Mouse (Mus musculus): ENCODE results near the gene Prickle1. TPM values are rescaled to one million over a fixed set of nuclear protein-coding genes. Genes with fewer than 3 reads are reported as not detected.

Prickle1 gene
- polyA plus RNA-seq, 1 experiment from 2014 or later, result 20.7 TPM

DNA sequence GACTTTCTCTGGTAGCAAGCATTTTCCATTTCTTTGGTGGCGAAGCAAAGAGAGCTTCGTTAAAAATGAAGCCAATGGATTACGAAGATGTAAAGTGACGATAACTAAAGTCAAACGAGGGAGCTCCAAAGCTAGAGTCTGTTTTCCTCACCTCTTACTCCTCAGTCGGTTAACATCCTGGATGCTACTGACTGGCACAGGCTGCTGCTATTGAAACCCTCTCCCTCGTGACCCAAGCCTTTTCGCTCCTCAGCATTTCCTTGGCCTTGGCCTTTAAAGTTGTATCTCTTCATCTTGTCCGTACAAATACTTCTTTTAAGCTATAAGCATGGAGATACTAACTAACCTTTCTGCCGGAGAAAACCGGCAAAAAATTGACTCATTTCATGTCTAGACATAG, 1.3 kb upstream of the Prickle1 start:
- no peak overlapping the region for H3K4me2 ChIP-seq (ENCODE audit: low read length)
- H3K4me3 ChIP-seq (replicated peaks; ENCODE audit: low read length), result no peak overlapping the region
- H3K27me3 ChIP-seq (replicated peaks; ENCODE audit: control insufficient read depth, insufficient read depth, low read length), result peaks cover 2% of the 10 kb centered on the region; the same call in 1 of the 2 replicates
- 66% methylated on average over 11 of the region's 11 CpGs for WGBS
- H3K27ac ChIP-seq (ENCODE audit: low read length), result no peak overlapping the region
- H3K9ac ChIP-seq (replicated peaks; ENCODE audit: low read depth, low read length), result no peak overlapping the region
- peaks cover 10% of the 10 kb centered on the region for H3K4me1 ChIP-seq (replicated peaks; ENCODE audit: control insufficient read depth, insufficient read depth, low read length)
- no peak for ATAC-seq
- no peaks in the 10 kb centered on the region for H3K36me3 ChIP-seq (ENCODE audit: control insufficient read depth, insufficient read depth)
- no peaks in the 10 kb centered on the region for H3K9me3 ChIP-seq (ENCODE audit: control insufficient read depth, low read length)

DNA sequence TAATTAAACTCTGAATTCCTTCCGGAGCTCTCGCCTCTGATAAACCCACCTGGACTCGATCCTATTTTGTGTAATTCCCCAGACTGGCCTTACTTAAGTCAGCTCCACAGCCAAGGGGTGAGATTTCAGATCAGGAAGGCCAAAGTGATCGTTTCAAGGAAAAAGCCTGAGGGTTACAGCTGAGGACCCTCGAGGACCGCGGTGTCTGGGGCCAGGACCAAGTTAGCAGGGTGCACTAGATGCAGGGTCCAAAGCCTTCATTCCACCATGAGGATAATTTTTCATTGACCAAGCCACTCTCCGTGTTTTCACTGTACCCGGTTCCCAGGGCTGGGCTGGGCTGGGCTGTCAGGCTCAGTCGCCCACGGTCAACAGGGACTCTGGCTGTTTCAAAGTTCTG, 594 bp upstream of the Prickle1 start:
- Histone ChIP-seq H3K9ac (replicated peaks; ENCODE audit: low read depth, low read length) (peak overlapping the region; percentile 84), H3K27ac (ENCODE audit: low read length) (no peak overlapping the region), H3K9me3 (ENCODE audit: control insufficient read depth, low read length) (no peaks in the 10 kb centered on the region), H3K4me2 (ENCODE audit: low read length) (peak overlapping the region; percentile 98), H3K27me3 (replicated peaks; ENCODE audit: control insufficient read depth, insufficient read depth, low read length) (peaks cover 2% of the 10 kb centered on the region; the same call in 1 of the 2 replicates), H3K4me1 (replicated peaks; ENCODE audit: control insufficient read depth, insufficient read depth, low read length) (peaks cover 17% of the 10 kb centered on the region), H3K36me3 (ENCODE audit: control insufficient read depth, insufficient read depth) (no peaks in the 10 kb centered on the region), H3K4me3 (replicated peaks; ENCODE audit: low read length) (peak overlapping the region; percentile 84)
- WGBS, result under 1% methylated on average over 11 of the region's 11 CpGs
- ATAC-seq, result peak; percentile 50

DNA sequence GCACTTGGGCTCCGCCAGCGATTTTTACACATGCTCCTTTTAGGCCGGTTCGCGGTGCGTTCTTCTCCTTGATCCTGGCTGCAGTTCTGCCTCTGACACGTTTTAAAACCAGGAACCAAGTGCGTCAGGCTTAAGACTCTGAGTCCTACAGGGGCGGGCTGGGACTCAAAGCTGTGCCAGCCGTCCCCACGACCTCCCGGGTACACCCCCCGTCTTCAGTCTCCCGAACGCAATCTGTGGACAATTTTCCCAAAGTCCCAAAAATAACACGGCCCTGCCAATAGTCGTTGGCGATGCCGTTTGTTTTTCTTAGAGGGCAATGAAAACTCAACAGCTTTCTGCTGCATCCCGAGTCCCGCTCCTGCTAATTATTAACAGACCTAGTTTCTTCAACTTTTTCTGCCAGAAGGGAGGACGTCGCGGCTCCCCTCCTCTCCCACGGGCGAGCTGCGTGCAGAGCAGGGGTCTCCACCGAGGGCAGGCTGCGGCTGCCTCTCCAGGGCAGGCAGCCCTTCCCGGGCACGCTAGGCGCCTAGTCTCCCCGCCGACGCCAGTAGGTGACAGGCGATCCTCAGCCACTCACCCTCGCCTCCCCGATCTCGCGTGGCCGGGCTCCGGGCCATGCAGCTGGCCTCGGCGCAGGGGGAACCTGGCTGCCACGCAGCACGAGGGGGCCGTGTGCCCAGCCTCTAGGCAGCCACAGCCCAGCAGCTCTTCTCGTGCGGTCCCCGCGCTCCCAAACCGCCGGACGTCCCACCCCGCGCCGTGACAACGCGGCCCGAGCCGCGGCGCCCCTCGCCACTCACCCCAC, 598 bp downstream of the Prickle1 start:
- H3K4me3 ChIP-seq (replicated peaks; ENCODE audit: low read length), result peak overlapping the region; percentile 84
- H3K9me3 ChIP-seq (ENCODE audit: control insufficient read depth, low read length), result no peaks in the 10 kb centered on the region
- H3K27me3 ChIP-seq (replicated peaks; ENCODE audit: control insufficient read depth, insufficient read depth, low read length), result peaks cover 2% of the 10 kb centered on the region; the same call in 1 of the 2 replicates
- peaks cover 21% of the 10 kb centered on the region for H3K4me1 ChIP-seq (replicated peaks; ENCODE audit: control insufficient read depth, insufficient read depth, low read length)
- H3K36me3 ChIP-seq (ENCODE audit: control insufficient read depth, insufficient read depth), result no peaks in the 10 kb centered on the region
- peak overlapping the region; percentile 84 for H3K9ac ChIP-seq (replicated peaks; ENCODE audit: low read depth, low read length)
- peak; percentile 61 for ATAC-seq
- peak overlapping the region; percentile 98 for H3K4me2 ChIP-seq (ENCODE audit: low read length)
- under 1% methylated on average over 60 of the region's 64 CpGs for WGBS
- peak overlapping the region; percentile 71 for H3K27ac ChIP-seq (ENCODE audit: low read length)

DNA sequence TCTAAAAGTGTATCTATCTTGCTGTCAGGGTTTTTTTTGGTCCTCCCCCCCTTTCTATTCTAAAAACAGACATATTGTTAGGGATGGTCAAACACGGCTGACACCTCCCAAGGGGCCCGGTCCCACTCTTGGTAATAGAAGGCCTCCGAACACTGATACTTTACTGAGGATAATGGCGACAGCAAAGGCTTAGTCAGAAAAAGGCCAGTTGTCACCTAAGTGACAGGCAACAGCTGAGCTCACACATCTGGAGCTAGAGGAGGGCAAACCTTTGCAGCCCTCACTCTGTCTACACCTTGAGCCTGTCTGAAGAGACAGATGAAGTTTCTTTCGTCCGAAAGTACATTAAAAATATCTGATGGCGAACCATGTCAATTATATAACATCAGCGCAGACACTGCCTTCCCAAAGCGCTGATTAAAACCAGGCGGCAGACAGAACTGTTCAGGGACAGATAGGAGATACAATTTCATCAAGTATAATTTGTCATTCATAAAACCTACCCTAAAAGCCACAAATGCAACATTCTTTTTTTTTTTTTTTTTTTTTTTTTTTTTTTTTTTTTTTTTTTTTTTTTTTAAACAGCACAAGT, 1.3 kb downstream of the Prickle1 start:
- Histone ChIP-seq H3K27ac (ENCODE audit: low read length) (no peak overlapping the region), H3K4me1 (replicated peaks; ENCODE audit: control insufficient read depth, insufficient read depth, low read length) (peaks cover 21% of the 10 kb centered on the region), H3K4me3 (replicated peaks; ENCODE audit: low read length) (peak overlapping the region; percentile 84), H3K9me3 (ENCODE audit: control insufficient read depth, low read length) (no peaks in the 10 kb centered on the region), H3K36me3 (ENCODE audit: control insufficient read depth, insufficient read depth) (no peaks in the 10 kb centered on the region), H3K4me2 (ENCODE audit: low read length) (peak overlapping the region; percentile 98), H3K27me3 (replicated peaks; ENCODE audit: control insufficient read depth, insufficient read depth, low read length) (peaks cover 2% of the 10 kb centered on the region; the same call in 1 of the 2 replicates), H3K9ac (replicated peaks; ENCODE audit: low read depth, low read length) (peak overlapping the region; percentile 15; the same call in 1 of the 2 replicates)
- WGBS, result 35% methylated on average over 10 of the region's 10 CpGs
- ATAC-seq, result no peak

DNA sequence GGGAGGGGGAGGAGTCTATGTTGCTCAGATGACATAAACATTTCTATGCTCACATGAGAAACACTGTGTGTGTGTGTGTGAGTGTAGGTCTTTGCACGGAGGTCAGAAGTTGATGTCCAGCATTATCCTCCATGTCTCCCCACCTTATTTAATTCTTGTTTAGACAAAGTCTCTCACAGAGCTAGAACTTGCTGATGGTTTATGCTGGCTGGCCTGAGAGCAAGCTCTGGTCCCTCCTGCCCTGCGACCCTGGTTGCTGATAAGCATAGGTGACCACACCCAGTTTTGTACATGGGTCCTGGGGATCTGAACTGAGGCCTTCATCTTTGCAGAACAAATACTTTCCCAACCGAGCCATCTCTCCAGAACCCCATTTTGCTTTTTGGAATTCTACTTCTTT, 3.1 kb downstream of the Prickle1 start:
- Histone ChIP-seq H3K4me3 (replicated peaks; ENCODE audit: low read length) (no peak overlapping the region), H3K9ac (replicated peaks; ENCODE audit: low read depth, low read length) (no peak overlapping the region), H3K4me1 (replicated peaks; ENCODE audit: control insufficient read depth, insufficient read depth, low read length) (peaks cover 21% of the 10 kb centered on the region), H3K9me3 (ENCODE audit: control insufficient read depth, low read length) (no peaks in the 10 kb centered on the region), H3K36me3 (ENCODE audit: control insufficient read depth, insufficient read depth) (no peaks in the 10 kb centered on the region), H3K27me3 (replicated peaks; ENCODE audit: control insufficient read depth, insufficient read depth, low read length) (no peaks in the 10 kb centered on the region), H3K27ac (ENCODE audit: low read length) (no peak overlapping the region), H3K4me2 (ENCODE audit: low read length) (peak overlapping the region; percentile 59; the same call in 1 of the 2 replicates)
- whole genome bisulfite sequencing, result 77% methylated on average over 3 of the region's 3 CpGs
- no peak for ATAC-seq

DNA sequence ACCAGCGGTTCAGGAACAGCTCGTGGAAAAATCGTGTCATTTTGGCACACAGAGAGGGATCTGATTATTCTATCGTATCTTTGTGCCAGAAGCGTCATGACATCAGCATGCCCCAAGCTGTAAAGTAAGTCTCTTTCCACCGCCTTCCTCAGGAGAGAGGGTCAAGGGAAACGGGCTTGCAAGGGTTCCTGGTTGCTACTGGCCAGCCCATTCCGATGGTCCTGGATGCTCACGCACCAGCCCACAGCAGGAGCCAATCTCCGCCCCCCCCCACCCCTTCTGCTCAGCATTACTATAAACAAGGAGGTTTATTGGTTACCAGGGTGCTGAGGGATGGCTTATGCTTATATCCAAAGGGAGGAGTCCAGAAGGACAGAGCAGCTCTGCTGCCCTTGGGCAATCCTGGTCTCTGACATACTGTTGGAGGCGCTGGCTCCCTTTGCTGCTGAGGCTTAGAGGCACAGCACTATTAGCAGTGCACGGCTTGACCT, 3.8 kb downstream of the Prickle1 start:
- ATAC-seq, result no peak
- H3K27me3 ChIP-seq (replicated peaks; ENCODE audit: control insufficient read depth, insufficient read depth, low read length), result no peaks in the 10 kb centered on the region
- H3K27ac ChIP-seq (ENCODE audit: low read length), result no peak overlapping the region
- peak overlapping the region; percentile 36 for H3K4me3 ChIP-seq (replicated peaks; ENCODE audit: low read length)
- no peaks in the 10 kb centered on the region for H3K36me3 ChIP-seq (ENCODE audit: control insufficient read depth, insufficient read depth)
- H3K4me1 ChIP-seq (replicated peaks; ENCODE audit: control insufficient read depth, insufficient read depth, low read length), result peaks cover 21% of the 10 kb centered on the region
- no peaks in the 10 kb centered on the region for H3K9me3 ChIP-seq (ENCODE audit: control insufficient read depth, low read length)
- peak overlapping the region; percentile 59 for H3K4me2 ChIP-seq (ENCODE audit: low read length)
- peak overlapping the region; percentile 39; the same call in 1 of the 2 replicates for H3K9ac ChIP-seq (replicated peaks; ENCODE audit: low read depth, low read length)
- WGBS, result 3% methylated on average over 12 of the region's 12 CpGs

DNA sequence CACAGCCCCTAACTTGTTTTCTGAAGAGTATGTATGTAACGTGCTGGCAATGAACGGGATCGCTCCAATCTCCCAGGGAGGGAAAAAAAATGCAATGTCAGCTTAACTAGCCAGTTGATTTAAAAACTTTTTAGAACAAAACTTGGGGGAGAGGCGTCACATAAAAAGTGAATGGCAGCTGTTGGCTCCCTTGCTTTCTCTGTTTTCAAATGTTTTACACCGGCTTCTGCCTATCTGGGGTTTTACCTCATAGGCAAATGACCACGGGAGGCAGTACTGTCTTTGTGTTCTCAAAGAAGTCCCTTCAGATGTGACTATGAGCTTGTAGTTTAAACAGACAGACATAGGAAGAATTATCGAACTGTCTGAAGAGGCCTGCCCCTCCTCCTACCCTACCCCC, 4.3 kb downstream of the Prickle1 start:
- peak overlapping the region; percentile 39; the same call in 1 of the 2 replicates for H3K9ac ChIP-seq (replicated peaks; ENCODE audit: low read depth, low read length)
- H3K4me3 ChIP-seq (replicated peaks; ENCODE audit: low read length), result peak overlapping the region; percentile 36
- no peaks in the 10 kb centered on the region for H3K36me3 ChIP-seq (ENCODE audit: control insufficient read depth, insufficient read depth)
- no peak overlapping the region for H3K27ac ChIP-seq (ENCODE audit: low read length)
- peak overlapping the region; percentile 59 for H3K4me2 ChIP-seq (ENCODE audit: low read length)
- H3K27me3 ChIP-seq (replicated peaks; ENCODE audit: control insufficient read depth, insufficient read depth, low read length), result no peaks in the 10 kb centered on the region
- H3K9me3 ChIP-seq (ENCODE audit: control insufficient read depth, low read length), result no peaks in the 10 kb centered on the region
- no peak for ATAC-seq
- 20% methylated on average over 7 of the region's 7 CpGs for WGBS
- peaks cover 17% of the 10 kb centered on the region for H3K4me1 ChIP-seq (replicated peaks; ENCODE audit: control insufficient read depth, insufficient read depth, low read length)

DNA sequence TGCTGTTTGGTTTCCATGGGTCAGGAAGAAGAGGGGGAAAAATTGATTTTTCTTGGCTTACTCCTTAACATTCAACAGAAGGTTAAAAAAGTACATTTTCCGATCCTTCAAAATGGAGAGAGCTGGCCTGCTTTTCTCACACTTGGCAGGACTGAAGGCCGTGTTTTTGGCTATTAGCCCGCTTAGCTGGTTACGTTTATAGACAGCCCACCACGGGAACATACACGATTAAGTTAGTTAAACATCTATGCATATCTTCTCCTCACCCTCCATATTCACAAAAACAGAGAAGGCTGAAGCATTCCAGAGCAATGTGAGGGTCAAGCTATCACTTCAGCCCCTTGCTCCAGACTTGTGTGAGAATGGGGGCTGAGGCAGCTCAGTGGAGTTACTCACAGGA, 7.3 kb downstream of the Prickle1 start:
- peaks cover 14% of the 10 kb centered on the region for H3K4me1 ChIP-seq (replicated peaks; ENCODE audit: control insufficient read depth, insufficient read depth, low read length)
- ATAC-seq, result no peak
- H3K4me2 ChIP-seq (ENCODE audit: low read length), result no peak overlapping the region
- no peaks in the 10 kb centered on the region for H3K36me3 ChIP-seq (ENCODE audit: control insufficient read depth, insufficient read depth)
- no peak overlapping the region for H3K9ac ChIP-seq (replicated peaks; ENCODE audit: low read depth, low read length)
- no peak overlapping the region for H3K4me3 ChIP-seq (replicated peaks; ENCODE audit: low read length)
- no peak overlapping the region for H3K27ac ChIP-seq (ENCODE audit: low read length)
- no peaks in the 10 kb centered on the region for H3K9me3 ChIP-seq (ENCODE audit: control insufficient read depth, low read length)
- H3K27me3 ChIP-seq (replicated peaks; ENCODE audit: control insufficient read depth, insufficient read depth, low read length), result no peaks in the 10 kb centered on the region
- WGBS, result 75% methylated on average over 6 of the region's 6 CpGs

DNA sequence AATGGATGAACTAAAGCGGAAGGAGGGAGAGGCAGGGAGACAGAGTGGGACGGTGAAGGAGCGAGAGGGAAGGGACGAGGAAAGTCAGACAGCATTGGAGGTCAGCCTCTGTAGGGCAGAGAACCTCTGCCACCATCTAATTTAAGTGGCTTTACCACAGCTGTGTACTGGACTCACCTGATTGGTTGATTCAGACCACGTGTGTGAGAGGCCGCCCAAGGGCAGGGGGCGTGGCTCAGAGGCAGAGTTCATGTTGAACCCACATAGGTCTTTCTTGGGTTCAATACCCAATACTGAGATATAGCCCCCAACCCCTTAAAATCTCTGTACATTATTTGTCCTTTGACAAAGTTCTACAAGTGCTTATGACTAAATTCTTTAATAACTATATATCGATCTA, 8.0 kb downstream of the Prickle1 start:
- peaks cover 14% of the 10 kb centered on the region for H3K4me1 ChIP-seq (replicated peaks; ENCODE audit: control insufficient read depth, insufficient read depth, low read length)
- no peak overlapping the region for H3K27ac ChIP-seq (ENCODE audit: low read length)
- H3K4me2 ChIP-seq (ENCODE audit: low read length), result no peak overlapping the region
- no peaks in the 10 kb centered on the region for H3K36me3 ChIP-seq (ENCODE audit: control insufficient read depth, insufficient read depth)
- H3K27me3 ChIP-seq (replicated peaks; ENCODE audit: control insufficient read depth, insufficient read depth, low read length), result no peaks in the 10 kb centered on the region
- H3K9ac ChIP-seq (replicated peaks; ENCODE audit: low read depth, low read length), result no peak overlapping the region
- 79% methylated on average over 8 of the region's 8 CpGs for WGBS
- H3K9me3 ChIP-seq (ENCODE audit: control insufficient read depth, low read length), result no peaks in the 10 kb centered on the region
- no peak for ATAC-seq
- no peak overlapping the region for H3K4me3 ChIP-seq (replicated peaks; ENCODE audit: low read length)
